Mouse (Mus musculus) limb, embryonic 14.5 days (tissue): Measurements from ENCODE around the gene Adgrl2. TPM values are rescaled to one million over a fixed set of nuclear protein-coding genes. Genes with fewer than 3 reads are reported as not detected.

Source experiments
- ATAC-seq: fragments of 200-750 bp; cut with Nextera tagmentation; 2 replicates; pipeline ENCODE4 v1.8.0; 2017; ENCODE audit warnings: low read depth, moderate number of reproducible peaks, moderate TSS enrichment; ENCODE audit not compliant: low FRiP score
- DNase-seq: peaks from one replicate; pipeline ENCODE4 v3.0.0-alpha.2; 2015; ENCODE audit warnings: low spot score
- H3K27ac ChIP-seq: fragments of 300-500 bp; sonication (generic); replicated peaks from 2 replicates; pipeline ENCODE4 v1.5.1; 2014; ENCODE audit warnings: low read depth, mild to moderate bottlenecking, low read length, moderate library complexity, mixed read lengths
- H3K27me3 ChIP-seq: fragments of 300-500 bp; sonication (generic); 2 replicates; pipeline ENCODE4 v1.6.1; 2014; ENCODE audit warnings: low read length, mixed read lengths; ENCODE audit not compliant: control insufficient read depth, insufficient read depth
- H3K36me3 ChIP-seq: fragments of 300-500 bp; sonication (generic); 2 replicates; pipeline ENCODE4 v1.6.1; 2014; ENCODE audit warnings: mild to moderate bottlenecking, low read length, moderate library complexity, mixed read lengths; ENCODE audit not compliant: control insufficient read depth, insufficient read depth
- H3K4me1 ChIP-seq: fragments of 300-500 bp; sonication (generic); 2 replicates; pipeline ENCODE4 v1.6.1; 2014; ENCODE audit warnings: antibody characterized with exemption, low read length, mixed read lengths; ENCODE audit not compliant: control insufficient read depth, insufficient read depth
- H3K4me2 ChIP-seq: fragments of 300-500 bp; sonication (generic); replicated peaks from 2 replicates; pipeline ENCODE4 v1.6.1; 2014; ENCODE audit warnings: low read depth, mild to moderate bottlenecking, low read length, moderate library complexity; ENCODE audit not compliant: severe bottlenecking
- H3K4me3 ChIP-seq: fragments of 300-500 bp; sonication (generic); replicated peaks from 2 replicates; pipeline ENCODE4 v1.5.1; 2014; ENCODE audit warnings: low read length
- H3K9ac ChIP-seq: fragments of 300-500 bp; sonication (generic); 2 replicates; pipeline ENCODE4 v1.6.1; 2014; ENCODE audit warnings: mild to moderate bottlenecking, low read depth, low read length, moderate library complexity; ENCODE audit not compliant: severe bottlenecking
- H3K9me3 ChIP-seq: fragments of 300-500 bp; sonication (generic); 2 replicates; pipeline ENCODE4 v1.6.1; 2016; ENCODE audit warnings: low read length; ENCODE audit not compliant: control insufficient read depth
- POLR2A ChIP-seq: fragments of 200-500 bp; IDR thresholded peaks from 2 replicates; pipeline ENCODE4 v1.8.0; 2012; ENCODE audit warnings: inconsistent platforms, mild to moderate bottlenecking, moderate library complexity, borderline replicate concordance; ENCODE audit not compliant: insufficient read depth, insufficient read length; ENCODE audit errors: extremely low read depth
- WGBS: fragments of 180-500 bp; shearing (Covaris S2); extraction: QIAGEN DNeasy Blood & Tissue Kit; methylation state at CpG from one replicate; pipeline ENCODE4 v1.1.7; 2014; 5-methylcytosine and 5-hydroxymethylcytosine counted together
- polyA plus RNA-seq, 2 experiments: library from polyadenylated mRNA; depleted of rRNA in 1 of 2; stranded (reverse) in 1 of 2; unstranded in 1 of 2; fragments of >200 nt; fragmentation: Nextera tagmentation in 1 of 2; extraction: Ambion mirVana in 1 of 2; gene quantifications; 2 replicates each; pipeline versions ENCODE4 v1.2.1 to v1.2.3; 2012 to 2014

The Adgrl2 gene
- polyA plus RNA-seq, 2 experiments, result 119 to 147 TPM

DNA sequence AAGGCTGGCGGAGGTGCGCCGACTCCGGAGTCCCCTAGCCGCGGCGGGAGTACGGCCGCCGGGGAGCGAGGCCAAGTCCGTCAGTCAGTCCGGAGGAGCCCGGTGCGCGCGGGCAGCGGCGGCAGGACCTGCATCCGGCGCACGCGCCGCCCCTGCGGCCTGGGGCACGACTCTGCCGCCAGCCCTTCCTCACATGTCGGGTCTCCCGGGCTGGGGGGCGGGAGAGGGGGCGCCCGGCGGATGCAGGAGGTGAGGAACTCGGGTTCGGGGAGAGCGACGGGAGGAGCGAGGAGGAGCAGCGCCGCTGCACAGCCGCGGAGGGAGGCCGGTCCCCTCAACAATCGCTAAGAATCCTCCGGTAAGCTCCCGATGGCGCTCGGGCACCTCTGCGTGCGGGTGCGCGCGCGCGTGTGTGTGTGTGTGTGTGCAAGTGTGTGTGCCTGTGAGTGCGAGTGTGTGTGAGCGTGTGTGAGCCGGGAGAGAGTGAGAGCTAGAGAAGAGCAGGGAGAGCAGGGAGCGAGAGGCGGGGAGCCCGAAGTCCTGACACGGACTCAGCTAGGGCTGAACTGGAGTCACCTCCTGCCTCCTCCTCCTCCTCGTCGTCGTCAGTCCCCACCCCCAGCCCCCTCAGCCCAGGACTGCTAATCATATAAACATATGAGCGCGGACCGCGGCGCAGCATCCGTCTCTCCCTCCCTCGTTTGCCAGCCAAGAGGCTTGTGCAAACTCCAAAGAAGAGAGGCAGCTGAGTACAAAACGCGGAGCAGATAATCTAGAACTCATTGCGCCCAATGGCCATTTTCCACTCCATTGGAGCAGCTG lies 1.1 kb downstream of the Adgrl2 start:
- peak overlapping the region; percentile 96 for H3K4me3 ChIP-seq
- peak overlapping the region; percentile 99 for H3K9ac ChIP-seq
- peak; percentile 45; the same call in 1 of the 2 replicates for TF ChIP-seq POLR2A
- DNase-seq (peak; percentile 95), ATAC-seq (peak; percentile 83)
- peak overlapping the region; percentile 100 for H3K27ac ChIP-seq
- peaks cover 19% of the 10 kb centered on the region for H3K4me1 ChIP-seq
- H3K9me3 ChIP-seq, result no peaks in the 10 kb centered on the region
- 1% methylated on average over 41 of the region's 75 CpGs for WGBS
- H3K36me3 ChIP-seq, result no peaks in the 10 kb centered on the region
- peak overlapping the region; percentile 71 for H3K4me2 ChIP-seq
- H3K27me3 ChIP-seq, result no peaks in the 10 kb centered on the region

GRCm38 (mm10) chr3:148988293-148988995 lies 1.9 kb downstream of the Adgrl2 start:
- no peaks in the 10 kb centered on the region for H3K27me3 ChIP-seq
- no peak for TF ChIP-seq POLR2A
- peak overlapping the region; percentile 99 for H3K9ac ChIP-seq
- H3K36me3 ChIP-seq, result no peaks in the 10 kb centered on the region
- H3K4me1 ChIP-seq, result peaks cover 27% of the 10 kb centered on the region
- H3K9me3 ChIP-seq, result no peaks in the 10 kb centered on the region
- WGBS, result 3% methylated on average over 49 of the region's 84 CpGs
- H3K27ac ChIP-seq, result peak overlapping the region; percentile 100
- H3K4me2 ChIP-seq, result peak overlapping the region; percentile 71
- peak overlapping the region; percentile 96 for H3K4me3 ChIP-seq
- ATAC-seq, result no peak
- DNase-seq, result no peak

GRCm38 (mm10) chr3:148987591-148988292 lies 2.6 kb downstream of the Adgrl2 start:
- TF ChIP-seq POLR2A, result 0 out of 2 replicates have a peak, but pooled peaks have one; percentile 35

DNA sequence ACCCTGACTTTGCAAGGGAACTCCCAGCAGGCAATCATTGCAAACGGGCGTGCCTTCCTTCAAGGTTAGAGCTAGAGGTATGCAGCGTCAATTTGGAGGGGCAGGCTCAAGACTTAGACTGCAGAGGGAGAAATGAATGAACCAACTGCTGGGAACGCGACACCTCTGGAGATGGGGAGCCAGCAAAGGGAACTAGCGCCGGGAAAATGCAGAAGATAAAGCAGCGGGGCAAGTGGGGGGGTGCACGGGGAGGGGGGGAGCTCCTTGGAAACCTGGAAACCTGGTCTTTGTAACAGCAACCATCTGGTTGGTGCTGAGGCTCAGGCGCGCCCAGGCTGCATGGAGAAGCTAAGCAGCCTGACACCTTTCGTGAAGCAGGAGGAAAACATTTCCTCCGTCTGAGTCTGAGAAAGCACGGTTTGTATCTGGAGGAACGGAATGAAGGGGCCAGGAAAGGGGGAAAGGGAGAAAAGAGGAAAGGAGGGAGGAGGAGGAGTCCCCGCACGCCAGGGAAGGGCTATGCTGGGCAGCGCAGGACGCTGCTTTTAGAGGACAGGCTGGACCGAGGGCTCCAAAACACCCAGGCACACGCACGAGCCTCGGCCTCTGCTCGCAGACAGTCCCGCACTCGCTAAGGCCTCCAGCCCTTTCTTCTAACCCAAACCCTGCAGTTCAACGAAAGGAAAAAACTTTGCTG lies 3.3 kb downstream of the Adgrl2 start:
- Histone ChIP-seq H3K9ac (peak overlapping the region; percentile 99), H3K27me3 (no peaks in the 10 kb centered on the region), H3K4me2 (peak overlapping the region; percentile 71), H3K4me1 (peaks cover 33% of the 10 kb centered on the region), H3K27ac (peak overlapping the region; percentile 100), H3K36me3 (no peaks in the 10 kb centered on the region), H3K4me3 (peak overlapping the region; percentile 96), H3K9me3 (no peaks in the 10 kb centered on the region)
- 0% methylated on average over 27 of the region's 27 CpGs for WGBS
- DNase-seq (no peak), ATAC-seq (no peak)
- no peak for TF ChIP-seq POLR2A

More at GRCm38 (mm10) chr3:148987591-148988292, 2.6 kb downstream of the Adgrl2 start:
- peaks cover 28% of the 10 kb centered on the region for H3K4me1 ChIP-seq
- ATAC-seq, result peak; percentile 41
- H3K36me3 ChIP-seq, result no peaks in the 10 kb centered on the region
- H3K27me3 ChIP-seq, result no peaks in the 10 kb centered on the region
- peak overlapping the region; percentile 71 for H3K4me2 ChIP-seq
- WGBS, result under 1% methylated on average over 44 of the region's 45 CpGs
- H3K9ac ChIP-seq, result peak overlapping the region; percentile 99
- DNase-seq, result peak; percentile 86
- H3K9me3 ChIP-seq, result no peaks in the 10 kb centered on the region
- peak overlapping the region; percentile 100 for H3K27ac ChIP-seq
- H3K4me3 ChIP-seq, result peak overlapping the region; percentile 96
